Mouse (Mus musculus): Measurements from ENCODE around the gene Myo1h. TPM values are rescaled to one million over a fixed set of nuclear protein-coding genes. Genes with fewer than 3 reads are reported as not detected.

Myo1h gene
- polyA plus RNA-seq, 1 experiment from 2014 or later = 1.2 TPM

DNA sequence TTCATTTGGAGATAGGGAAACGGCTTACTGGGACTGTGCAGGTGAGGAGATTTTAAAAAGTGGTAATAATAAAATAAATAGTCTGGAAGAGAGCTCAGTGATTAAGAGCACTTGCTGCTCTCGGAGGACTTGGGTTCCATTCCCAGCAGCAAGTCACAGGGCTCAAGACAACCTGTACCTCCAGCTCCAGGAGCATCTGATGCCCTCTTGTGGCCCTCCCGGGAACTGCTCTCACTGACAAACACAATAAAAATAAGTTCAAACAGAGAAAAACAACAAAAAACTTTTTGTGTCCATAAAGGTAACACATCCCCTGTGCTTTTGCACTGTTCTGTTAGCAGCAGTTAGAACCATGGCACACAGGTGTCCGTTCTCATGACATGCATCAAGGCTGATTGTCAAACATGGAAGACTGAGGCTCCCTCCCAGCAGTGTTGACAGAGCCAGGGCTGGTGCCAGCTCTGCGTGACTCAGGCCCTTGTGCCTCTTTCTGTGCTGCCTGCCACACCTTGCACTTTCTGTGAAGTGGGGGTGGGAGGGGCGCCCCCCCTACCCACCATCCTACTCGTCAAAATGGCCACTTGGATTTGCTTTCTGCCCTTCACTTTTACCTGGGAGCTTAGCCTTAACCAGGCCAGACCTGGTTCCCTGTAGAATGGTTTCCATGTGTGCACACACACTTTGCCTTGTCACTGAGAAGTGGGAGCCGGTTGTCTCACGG is 94.4 kb downstream of the Myo1h start:
- Histone ChIP-seq H3K27me3 (ENCODE audit: low read depth, poor library complexity, severe bottlenecking) (no peaks in the 10 kb centered on the region), H3K9me3 (replicated peaks) (no peaks in the 10 kb centered on the region), H3K36me3 (peaks cover 58% of the 10 kb centered on the region), H3K4me1 (peaks cover 27% of the 10 kb centered on the region), H3K27ac (no peak overlapping the region), H3K4me3 (no peak overlapping the region)
- 82% methylated on average over 9 of the region's 9 CpGs for WGBS
- peak; percentile 70 for DNase-seq (ENCODE audit: low spot score)

DNA sequence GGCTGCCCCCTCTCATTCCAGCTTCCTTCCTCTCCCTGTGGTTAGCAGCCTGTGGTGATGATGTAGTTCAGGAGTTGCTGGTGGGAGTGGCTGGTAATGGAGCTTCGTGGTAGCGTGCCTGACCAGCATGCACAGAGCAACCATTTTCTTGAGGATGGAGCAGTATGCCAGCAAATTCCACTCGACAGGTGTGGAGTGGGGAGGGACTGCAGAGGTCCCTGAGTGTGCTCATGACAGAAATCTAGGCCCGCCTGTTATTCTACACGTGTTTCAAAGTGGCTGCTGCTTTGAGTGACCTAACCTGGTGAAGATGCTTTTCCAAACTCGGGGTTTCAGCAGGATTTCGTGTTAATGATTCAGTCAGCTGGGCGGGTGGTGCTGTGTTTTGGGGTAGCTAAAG is 95.5 kb downstream of the Myo1h start:
- no peak overlapping the region for H3K4me3 ChIP-seq
- DNase-seq (ENCODE audit: low spot score) = no peak
- no peaks in the 10 kb centered on the region for H3K9me3 ChIP-seq (replicated peaks)
- 92% methylated on average over 8 of the region's 8 CpGs for whole genome bisulfite sequencing
- H3K27me3 ChIP-seq (ENCODE audit: low read depth, poor library complexity, severe bottlenecking) = no peaks in the 10 kb centered on the region
- peaks cover 17% of the 10 kb centered on the region for H3K4me1 ChIP-seq
- no peak overlapping the region for H3K27ac ChIP-seq
- peaks cover 69% of the 10 kb centered on the region for H3K36me3 ChIP-seq

DNA sequence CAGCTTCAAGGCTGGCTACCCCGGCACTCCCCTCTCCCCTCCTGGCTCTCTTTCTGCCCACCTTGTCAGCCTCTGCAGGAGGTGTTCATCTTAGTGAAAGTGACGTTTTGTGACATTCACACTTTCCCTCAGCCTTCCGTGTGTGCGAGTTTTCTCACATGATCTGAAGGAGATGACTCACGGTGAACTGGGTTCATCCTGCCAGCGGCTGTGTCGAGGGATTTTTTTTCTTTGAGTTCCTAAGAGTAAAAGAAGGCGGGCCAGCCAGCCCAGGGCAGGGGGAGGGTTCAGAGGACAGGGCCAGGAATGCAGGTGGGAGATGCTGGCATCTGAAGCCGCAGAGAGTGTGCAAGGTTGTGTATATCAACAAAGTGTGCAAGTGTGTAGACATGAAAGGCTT is 104.2 kb downstream of the Myo1h start:
- Histone ChIP-seq H3K4me3 (no peak overlapping the region), H3K4me1 (no peaks in the 10 kb centered on the region), H3K27ac (no peak overlapping the region), H3K9me3 (replicated peaks) (no peaks in the 10 kb centered on the region), H3K36me3 (peaks cover 99% of the 10 kb centered on the region), H3K27me3 (ENCODE audit: low read depth, poor library complexity, severe bottlenecking) (no peaks in the 10 kb centered on the region)
- DNase-seq (ENCODE audit: low spot score) = no peak
- 93% methylated on average over 9 of the region's 9 CpGs for WGBS

DNA sequence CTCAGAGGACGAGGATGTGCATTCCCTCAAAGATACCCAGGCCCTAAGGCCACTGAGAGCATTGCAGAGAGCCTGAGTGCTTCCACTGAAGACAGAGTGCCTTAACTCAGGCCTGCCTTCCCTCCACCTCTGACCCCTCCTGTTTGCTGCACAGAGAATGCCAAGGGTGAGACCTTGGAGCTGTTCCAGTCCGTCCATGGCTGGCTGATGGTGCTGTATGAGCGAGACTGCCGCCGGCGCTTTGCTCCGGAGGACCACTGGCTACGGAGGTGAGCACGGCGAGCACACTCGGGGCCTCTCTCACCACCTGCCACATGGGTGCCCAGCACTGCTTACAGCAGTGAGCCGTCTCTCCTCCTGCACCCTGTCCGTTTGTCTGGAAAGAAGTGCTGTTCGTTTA is 117.6 kb downstream of the Myo1h start:
- Histone ChIP-seq H3K36me3 (peaks cover 100% of the 10 kb centered on the region), H3K4me3 (no peak overlapping the region), H3K27ac (no peak overlapping the region), H3K27me3 (ENCODE audit: low read depth, poor library complexity, severe bottlenecking) (no peaks in the 10 kb centered on the region), H3K9me3 (replicated peaks) (no peaks in the 10 kb centered on the region), H3K4me1 (no peaks in the 10 kb centered on the region)
- 95% methylated on average over 14 of the region's 14 CpGs for WGBS
- no peak for DNase-seq (ENCODE audit: low spot score)

DNA sequence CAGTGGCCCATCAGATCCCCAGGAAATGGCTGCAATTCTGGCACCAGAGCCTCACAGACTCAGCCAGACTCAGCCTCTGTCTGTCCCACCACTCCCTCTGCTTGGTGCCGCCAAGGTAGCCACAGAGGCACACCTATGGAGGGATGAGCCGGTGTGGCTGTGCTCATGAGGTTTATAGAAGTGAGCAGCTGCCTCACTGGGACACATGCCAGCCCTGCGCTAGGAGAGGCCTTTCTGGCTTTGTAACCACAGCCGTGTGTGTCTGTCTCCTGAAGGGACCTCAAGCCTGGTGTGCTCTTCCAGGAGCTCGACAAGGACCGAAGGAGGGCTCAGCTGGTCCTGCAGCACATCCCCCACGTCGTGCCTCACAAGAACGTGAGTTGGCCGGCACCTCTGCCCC is 118.3 kb downstream of the Myo1h start:
- 91% methylated on average over 10 of the region's 10 CpGs for WGBS
- Histone ChIP-seq H3K27ac (no peak overlapping the region), H3K27me3 (ENCODE audit: low read depth, poor library complexity, severe bottlenecking) (no peaks in the 10 kb centered on the region), H3K9me3 (replicated peaks) (no peaks in the 10 kb centered on the region), H3K36me3 (peaks cover 100% of the 10 kb centered on the region), H3K4me1 (no peaks in the 10 kb centered on the region), H3K4me3 (no peak overlapping the region)
- no peak for DNase-seq (ENCODE audit: low spot score)

DNA sequence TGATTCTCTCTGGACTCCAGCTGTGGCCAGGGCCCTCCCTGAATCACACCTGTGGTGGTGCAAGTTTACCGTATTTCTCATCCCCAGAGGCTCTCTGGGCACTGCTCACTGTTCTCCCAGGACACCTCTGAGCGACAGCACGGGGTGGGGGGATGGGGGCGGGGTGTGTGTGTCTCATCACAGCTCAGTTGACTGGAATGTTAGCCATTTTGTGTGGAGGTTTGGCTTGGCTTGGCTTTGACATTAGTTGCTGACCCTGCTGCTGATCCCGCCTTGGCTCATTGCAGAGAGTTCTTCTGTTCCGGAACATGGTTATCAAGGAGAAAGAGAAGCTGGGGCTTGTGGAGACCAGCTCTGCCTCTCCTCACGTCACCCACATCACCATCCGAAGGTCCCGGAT is 118.8 kb downstream of the Myo1h start:
- DNase-seq (ENCODE audit: low spot score) = no peak
- Histone ChIP-seq H3K4me3 (no peak overlapping the region), H3K27ac (no peak overlapping the region), H3K36me3 (peaks cover 100% of the 10 kb centered on the region), H3K9me3 (replicated peaks) (no peaks in the 10 kb centered on the region), H3K4me1 (no peaks in the 10 kb centered on the region), H3K27me3 (ENCODE audit: low read depth, poor library complexity, severe bottlenecking) (no peaks in the 10 kb centered on the region)
- WGBS = 95% methylated on average over 9 of the region's 9 CpGs

DNA sequence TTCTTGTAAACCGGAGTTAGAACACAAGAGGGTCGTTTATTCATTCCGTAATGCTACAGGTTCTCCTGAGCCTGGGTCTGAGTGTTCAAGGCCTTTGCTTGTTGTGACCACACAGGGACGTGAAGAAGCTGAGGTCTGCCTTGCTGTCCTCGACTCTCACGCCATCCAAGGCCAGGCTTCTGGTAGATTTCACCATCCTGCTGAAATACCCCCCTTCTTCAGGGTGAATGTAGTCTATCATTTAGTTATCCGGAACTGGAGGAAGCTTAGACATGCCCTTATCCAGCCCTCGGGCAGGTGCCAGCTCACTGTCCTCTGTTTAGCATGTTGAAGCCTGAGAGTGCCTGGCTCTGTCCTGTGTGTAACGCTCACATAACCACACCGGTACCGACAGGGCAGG is 119.9 kb downstream of the Myo1h start:
- no peaks in the 10 kb centered on the region for H3K4me1 ChIP-seq
- peaks cover 100% of the 10 kb centered on the region for H3K36me3 ChIP-seq
- no peaks in the 10 kb centered on the region for H3K27me3 ChIP-seq (ENCODE audit: low read depth, poor library complexity, severe bottlenecking)
- DNase-seq (ENCODE audit: low spot score) = no peak
- H3K9me3 ChIP-seq (replicated peaks) = no peaks in the 10 kb centered on the region
- no peak overlapping the region for H3K27ac ChIP-seq
- H3K4me3 ChIP-seq = no peak overlapping the region
- 93% methylated on average over 11 of the region's 11 CpGs for WGBS

DNA sequence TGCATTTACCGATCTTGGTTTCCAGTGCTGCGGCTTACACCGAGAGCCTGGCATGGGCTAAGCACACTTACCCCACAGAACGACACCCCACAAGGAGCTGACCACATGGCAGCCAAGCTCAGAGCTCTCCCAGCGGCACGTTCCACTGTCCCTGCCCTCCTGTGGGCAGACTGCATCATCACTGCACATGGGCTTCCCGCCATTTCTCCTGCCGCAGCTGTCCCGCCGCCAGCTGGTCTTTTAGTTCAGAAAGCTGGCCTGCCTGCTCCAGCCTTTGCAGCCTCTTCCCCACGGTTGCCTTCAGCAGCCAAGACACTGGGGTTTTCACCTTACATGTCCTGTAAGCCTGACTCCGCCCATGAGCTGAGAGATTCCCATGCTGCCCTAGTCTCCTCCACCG is 121.5 kb downstream of the Myo1h start:
- Histone ChIP-seq H3K4me1 (no peaks in the 10 kb centered on the region), H3K27me3 (ENCODE audit: low read depth, poor library complexity, severe bottlenecking) (no peaks in the 10 kb centered on the region), H3K9me3 (replicated peaks) (no peaks in the 10 kb centered on the region), H3K27ac (no peak overlapping the region), H3K4me3 (no peak overlapping the region), H3K36me3 (peaks cover 100% of the 10 kb centered on the region)
- no peak for DNase-seq (ENCODE audit: low spot score)
- 91% methylated on average over 13 of the region's 13 CpGs for WGBS

DNA sequence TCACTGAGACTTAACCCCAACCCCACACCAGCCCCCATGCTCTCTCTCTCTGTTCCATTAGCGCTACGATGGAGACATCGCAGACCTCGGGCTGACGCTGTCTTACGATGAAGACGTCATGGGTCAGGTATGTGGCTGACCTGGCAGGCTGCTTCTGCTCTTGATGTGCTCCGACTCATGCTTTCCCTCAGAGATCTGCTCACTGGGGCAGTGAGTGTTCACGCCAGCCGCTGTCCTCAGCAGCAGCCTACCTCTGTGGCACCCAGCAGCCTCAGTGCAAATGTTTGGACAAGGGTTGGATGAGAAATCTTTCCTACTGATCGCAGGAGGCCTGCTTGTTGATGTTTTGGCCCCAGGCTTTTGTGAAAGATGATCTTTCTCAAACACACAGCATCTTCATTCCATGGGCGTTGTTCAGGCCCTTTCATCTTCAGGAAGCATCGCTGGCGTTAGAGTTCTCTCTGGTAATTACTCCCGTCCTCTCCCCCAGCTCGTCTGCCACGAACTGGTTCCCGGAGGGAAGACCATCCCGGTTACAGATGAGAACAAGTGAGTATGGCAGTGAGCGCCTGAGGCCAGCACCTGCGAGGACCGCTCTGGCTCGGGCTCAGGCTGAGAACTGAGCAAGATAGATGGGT is 123.5 kb downstream of the Myo1h start:
- H3K27me3 ChIP-seq (ENCODE audit: low read depth, poor library complexity, severe bottlenecking) = no peaks in the 10 kb centered on the region
- no peak for DNase-seq (ENCODE audit: low spot score)
- H3K4me3 ChIP-seq = no peak overlapping the region
- H3K4me1 ChIP-seq = no peaks in the 10 kb centered on the region
- 70% methylated on average over 23 of the region's 23 CpGs for WGBS
- no peak overlapping the region for H3K27ac ChIP-seq
- no peaks in the 10 kb centered on the region for H3K9me3 ChIP-seq (replicated peaks)
- H3K36me3 ChIP-seq = peaks cover 100% of the 10 kb centered on the region

DNA sequence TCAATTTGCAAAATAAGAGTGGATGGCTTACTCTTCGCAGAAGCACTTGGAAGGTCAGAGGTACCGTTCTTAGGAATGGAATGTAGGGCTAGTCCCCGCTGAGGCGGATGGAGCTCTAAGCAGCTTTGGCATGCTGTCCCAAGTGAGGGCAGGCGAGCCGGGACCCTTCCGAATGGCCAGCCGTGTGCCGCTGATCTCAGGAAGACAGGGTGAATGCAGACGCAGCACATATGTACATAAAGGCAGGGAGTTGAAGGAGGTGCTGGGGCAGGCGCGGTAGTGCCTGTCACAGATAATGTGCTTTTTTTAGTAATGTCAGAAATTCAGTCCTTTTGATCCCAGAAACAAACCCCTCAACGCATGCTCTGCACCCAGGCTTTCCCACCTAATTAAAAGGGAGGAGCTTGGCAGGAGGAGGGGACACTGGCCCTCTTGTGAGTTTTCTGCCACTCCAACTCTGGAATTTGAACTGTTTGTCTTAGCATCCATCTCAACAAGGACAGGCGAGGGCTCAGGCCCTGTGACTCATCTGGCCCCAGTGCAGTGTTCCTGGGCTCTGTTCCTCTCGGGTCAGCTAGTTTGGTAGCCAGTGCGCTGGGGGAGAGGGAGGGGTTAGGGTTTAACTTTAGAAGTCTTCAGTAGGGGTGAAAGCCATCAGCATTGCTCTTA is 124.2 kb downstream of the Myo1h start:
- no peaks in the 10 kb centered on the region for H3K9me3 ChIP-seq (replicated peaks)
- H3K27me3 ChIP-seq (ENCODE audit: low read depth, poor library complexity, severe bottlenecking) = no peaks in the 10 kb centered on the region
- no peak overlapping the region for H3K4me3 ChIP-seq
- whole genome bisulfite sequencing = 73% methylated on average over 16 of the region's 16 CpGs
- DNase-seq (ENCODE audit: low spot score) = no peak
- peaks cover 100% of the 10 kb centered on the region for H3K36me3 ChIP-seq
- H3K27ac ChIP-seq = no peak overlapping the region
- H3K4me1 ChIP-seq = no peaks in the 10 kb centered on the region

Small RNAs within 50 kb of the gene (microRNA-seq; reads per million reads assigned to microRNA genes)
- 0.88 reads per million for gene Mir7027

Other genes starting within 250 kb of the Myo1h start
- 12.7 and 15.5 TPM in 2 replicates for gene Usp30, start 223.7 kb upstream of the Myo1h start, polyA plus RNA-seq (2016; fragmentation: Nextera tagmentation; extraction: Ambion mirVana)
- gene Svop, start 197.6 kb upstream of the Myo1h start, polyA plus RNA-seq (2016; fragmentation: Nextera tagmentation; extraction: Ambion mirVana) = 0.08 TPM in 1 of 2 replicates, not detected in the other
- gene Alkbh2, start 160.9 kb upstream of the Myo1h start, polyA plus RNA-seq (2016; fragmentation: Nextera tagmentation; extraction: Ambion mirVana) = 12.9 and 16.1 TPM in 2 replicates
- 81.3 and 91.8 TPM in 2 replicates for gene Ung, start 158.8 kb upstream of the Myo1h start, polyA plus RNA-seq (2016; fragmentation: Nextera tagmentation; extraction: Ambion mirVana)
- gene Acacb, start 142.6 kb upstream of the Myo1h start, polyA plus RNA-seq (2016; fragmentation: Nextera tagmentation; extraction: Ambion mirVana) = 4.8 and 5.8 TPM in 2 replicates
- gene Foxn4, start 15.4 kb upstream of the Myo1h start, polyA plus RNA-seq (2016; fragmentation: Nextera tagmentation; extraction: Ambion mirVana) = not detected in 2 replicates
- gene Kctd10, start 91.3 kb downstream of the Myo1h start, polyA plus RNA-seq (2016; fragmentation: Nextera tagmentation; extraction: Ambion mirVana) = 99.9 and 103 TPM in 2 replicates
- gene Ube3b, start 91.4 kb downstream of the Myo1h start, polyA plus RNA-seq (2016; fragmentation: Nextera tagmentation; extraction: Ambion mirVana) = 54.5 and 59.5 TPM in 2 replicates
- gene Mmab, start 154.9 kb downstream of the Myo1h start, polyA plus RNA-seq (2016; fragmentation: Nextera tagmentation; extraction: Ambion mirVana) = 29.3 and 34.7 TPM in 2 replicates
- gene Mvk, start 155.1 kb downstream of the Myo1h start, polyA plus RNA-seq (2016; fragmentation: Nextera tagmentation; extraction: Ambion mirVana) = 50.6 and 55.2 TPM in 2 replicates

Measured in limb, embryonic 10.5 days (tissue).